Mouse (Mus musculus): ENCODE measurements around the gene Clip3. TPM values are rescaled to one million over a fixed set of nuclear protein-coding genes. Genes with fewer than 3 reads are reported as not detected.

Clip3 gene
- total RNA-seq, 1 experiment from 2014 or later: 26.9 TPM

DNA sequence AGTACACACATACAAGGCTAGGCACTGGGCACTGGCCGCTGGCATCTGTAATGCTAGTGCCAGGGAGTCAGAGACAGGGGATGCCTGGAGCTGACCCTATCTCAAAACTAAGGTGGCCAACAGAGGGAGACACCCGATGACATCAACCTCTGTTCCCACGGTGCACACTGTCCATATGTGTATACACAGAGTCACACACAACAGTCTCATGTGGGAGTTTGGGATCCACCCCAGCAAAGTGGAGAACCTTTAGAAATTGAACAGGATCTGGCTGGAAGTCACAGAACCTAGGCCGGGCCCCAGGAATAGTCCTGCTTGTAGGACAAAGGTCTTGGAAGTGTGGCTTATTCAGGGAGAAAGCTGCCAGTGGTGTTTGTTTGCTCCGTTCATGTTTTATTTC lies 2.8 kb downstream of the Clip3 start:
- no peak for DNase-seq

DNA sequence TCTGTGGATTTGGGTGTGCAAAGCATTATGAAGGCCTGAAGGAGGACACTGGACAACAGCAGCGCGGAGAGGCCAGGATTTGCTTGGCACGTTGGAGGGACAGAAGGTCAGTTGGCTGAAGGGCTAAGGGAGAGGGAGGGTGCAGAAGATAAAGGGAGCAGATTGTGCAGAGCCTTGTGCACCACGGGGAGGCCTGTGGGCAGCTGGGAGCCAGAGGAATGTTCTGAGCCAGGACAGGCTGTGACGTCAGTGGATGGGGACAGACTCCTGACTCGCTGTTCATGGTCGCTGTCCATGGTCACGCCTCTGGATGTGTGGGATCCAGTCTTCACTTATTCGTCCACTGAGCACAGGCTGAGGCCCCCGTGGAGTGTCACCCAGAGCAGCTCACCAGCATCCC lies 3.6 kb downstream of the Clip3 start:
- DNase-seq: peak; percentile 89

DNA sequence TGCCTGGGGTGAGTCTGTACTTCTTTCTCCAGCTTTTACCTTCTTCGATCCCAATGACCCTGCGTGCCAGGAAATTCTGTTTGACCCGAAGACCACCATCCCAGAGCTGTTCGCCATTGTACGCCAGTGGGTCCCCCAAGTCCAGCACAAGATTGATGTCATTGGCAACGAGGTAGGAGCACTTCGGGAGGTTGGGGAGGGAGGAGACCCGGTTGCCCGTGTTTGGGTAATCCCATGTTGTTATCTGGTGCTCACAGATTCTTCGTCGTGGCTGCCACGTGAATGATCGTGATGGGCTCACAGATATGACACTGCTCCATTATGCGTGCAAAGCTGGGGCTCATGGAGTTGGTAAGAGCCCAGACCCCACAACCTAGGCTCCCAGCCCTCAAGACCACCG lies 5.3 kb downstream of the Clip3 start:
- DNase-seq: no peak

DNA sequence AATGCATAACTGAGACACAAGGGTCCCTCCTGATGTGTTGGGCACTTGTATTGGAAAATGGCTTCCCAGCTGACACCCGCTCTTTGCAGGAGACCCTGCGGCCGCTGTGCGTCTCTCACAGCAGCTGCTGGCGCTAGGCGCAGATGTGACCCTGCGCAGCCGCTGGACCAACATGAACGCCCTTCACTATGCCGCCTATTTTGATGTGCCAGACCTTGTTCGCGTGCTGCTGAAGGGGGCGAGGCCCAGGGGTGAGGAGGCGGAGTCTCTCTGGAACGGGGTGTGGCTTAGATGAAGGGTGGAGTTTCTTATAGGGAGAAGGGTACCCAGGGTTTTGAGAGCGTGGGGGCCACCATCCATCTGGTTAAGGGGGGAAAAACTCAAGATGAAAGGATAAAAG lies 5.7 kb downstream of the Clip3 start:
- no peak for DNase-seq

DNA sequence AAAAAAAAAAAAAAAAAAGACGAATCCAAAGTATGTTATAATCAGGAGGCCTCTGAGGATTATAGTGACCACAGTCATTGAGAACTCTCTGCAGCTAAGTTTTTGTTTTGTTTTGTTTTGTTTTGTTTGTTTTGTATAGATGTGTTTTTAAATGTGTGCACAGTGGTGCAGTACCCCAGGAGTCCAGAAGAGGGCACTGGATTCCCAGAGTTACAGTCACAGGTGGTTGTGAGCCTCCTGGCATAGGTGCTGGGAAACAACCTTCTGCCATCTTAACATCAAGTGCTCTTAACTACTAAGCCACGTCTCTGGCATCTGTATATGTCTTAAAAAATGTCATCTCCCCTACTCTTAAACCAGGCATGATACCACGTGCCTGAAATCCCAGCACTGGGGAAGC lies 9.4 kb downstream of the Clip3 start:
- DNase-seq: no peak

DNA sequence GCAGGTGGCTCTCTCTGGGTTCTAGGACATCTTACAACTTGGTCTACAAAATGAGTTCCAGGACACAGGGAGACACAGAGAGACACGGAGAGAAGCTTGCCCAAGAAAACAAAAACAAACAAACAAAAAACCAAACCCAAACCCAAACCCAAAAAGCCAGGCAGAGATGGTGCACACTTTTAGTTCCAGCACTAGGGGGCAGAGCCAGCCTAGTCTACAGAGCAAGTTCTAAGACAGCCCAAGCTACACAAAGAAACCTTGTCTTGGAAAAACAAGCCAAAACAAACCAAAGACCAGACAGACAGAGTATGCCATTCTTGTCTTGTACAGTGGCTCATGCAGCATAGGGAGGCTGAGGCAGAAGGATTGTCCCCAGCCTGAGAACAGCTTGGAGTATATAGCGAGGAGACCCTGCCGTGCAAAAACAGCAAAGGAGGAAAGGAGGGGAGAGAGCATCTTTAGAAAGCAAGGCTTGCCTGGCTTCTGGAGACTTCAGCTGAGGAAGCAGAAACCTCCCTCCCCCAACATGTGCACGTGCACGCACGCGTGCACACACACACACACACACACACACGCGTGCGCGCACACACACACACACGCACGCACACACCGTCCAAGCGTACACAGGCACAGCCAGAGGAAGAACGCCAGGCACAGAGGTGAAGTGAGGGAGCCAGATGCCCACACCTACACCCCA lies 14.7 kb downstream of the Clip3 start:
- DNase-seq: no peak

DNA sequence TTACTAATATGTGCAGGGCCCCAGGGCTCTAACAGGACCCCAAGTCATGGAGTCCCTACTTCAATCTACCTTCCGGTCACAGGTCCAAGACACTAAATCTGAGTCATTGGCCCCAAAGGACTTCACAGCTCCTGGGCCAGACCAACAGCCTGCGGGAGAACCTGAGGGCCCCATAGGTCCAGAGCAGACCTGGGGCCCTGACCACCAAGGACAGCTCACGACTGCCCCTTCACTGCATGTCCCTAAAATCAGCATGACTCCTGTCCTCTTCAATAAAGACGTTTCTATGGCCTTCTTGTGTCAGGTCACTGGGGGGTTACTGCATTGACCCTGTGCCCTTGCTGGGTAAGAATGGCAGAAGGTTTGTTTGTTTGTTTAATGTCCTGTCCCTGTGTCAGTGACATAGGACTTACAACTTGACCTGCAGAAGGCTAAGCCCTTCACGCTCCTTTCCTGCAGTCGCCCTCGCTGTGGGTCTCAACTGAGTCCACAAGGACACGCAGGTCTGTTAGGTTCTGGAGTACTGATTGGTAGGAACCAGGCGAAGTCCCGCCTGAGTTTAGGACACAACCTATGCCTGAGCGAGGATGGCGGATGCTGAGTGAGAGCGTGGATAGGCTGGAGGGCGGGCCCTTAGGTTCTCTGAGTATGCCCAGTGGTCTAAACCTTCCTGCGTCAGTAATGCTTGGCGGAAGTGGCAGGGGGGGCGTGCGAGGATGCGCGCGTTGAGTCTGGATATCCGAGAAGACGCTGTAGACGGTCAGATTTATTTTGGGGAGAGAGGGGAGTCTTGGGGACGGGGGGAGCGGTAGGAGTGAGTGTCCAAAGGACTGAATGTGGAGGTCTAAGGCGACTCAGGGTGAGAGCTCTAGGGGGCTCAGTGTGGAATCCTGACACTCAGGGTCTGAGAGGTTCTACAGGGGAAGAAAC lies 16.8 kb downstream of the Clip3 start, which contains the start of gene Alkbh6:
TSS of gene Alkbh6 (plus strand) at position 642 of the 930 bp plus-strand sequence.
- DNase-seq: peak; percentile 96

DNA sequence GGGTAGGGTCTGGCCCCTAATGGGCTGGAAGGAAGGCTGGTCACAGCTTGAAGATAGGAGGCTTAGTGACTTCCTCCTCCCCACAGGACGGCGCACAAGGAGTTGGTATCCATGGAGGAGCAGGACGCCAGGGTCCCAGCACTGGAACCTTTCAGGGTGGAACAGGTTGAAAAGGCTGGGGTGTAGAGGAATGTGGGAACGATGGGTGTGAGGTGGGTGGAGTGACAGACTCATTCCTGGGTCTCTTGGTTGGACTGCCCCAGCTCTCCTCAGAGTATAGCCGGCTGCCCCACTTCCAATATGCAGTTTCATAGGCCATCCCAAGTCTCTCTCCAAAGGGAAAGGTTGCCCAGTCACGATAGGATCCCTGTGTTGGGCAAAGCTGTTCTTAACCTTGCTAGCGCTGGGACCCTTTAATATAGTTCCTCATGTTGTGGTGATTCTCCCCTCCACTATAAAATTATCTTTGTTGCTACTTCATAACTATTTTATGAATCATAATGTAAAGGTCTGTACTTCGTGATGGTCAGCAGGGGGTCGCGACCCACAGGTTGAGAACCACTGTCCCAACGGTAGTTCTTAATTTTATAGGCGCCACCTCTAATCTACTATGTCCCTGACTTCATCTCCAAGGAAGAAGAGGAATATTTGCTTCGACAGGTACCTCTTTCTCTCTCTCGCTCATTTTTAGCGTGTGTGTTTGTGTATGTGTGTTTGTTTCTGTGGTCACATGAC lies 18.0 kb downstream of the Clip3 start:
- DNase-seq: no peak

DNA sequence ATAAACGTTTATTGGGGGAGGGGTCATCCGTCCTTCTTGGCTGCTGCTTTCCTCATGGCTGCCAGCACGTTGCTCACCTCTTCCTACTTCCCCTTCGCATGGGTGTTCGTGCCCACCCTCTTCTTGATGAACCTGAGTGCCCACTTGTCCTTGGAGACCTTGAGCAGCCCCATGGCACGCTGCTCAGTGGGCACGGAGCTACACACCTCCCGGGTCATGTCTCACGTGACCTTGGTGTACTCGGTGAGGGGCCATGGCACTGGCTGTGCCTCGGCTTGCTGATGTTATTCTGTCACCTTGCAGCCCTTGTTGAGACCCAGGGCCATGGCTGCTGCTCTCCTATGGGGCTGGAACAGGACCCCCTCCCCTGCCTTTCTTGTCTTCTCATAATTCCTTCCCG lies 18.6 kb downstream of the Clip3 start:
- DNase-seq: no peak

DNA sequence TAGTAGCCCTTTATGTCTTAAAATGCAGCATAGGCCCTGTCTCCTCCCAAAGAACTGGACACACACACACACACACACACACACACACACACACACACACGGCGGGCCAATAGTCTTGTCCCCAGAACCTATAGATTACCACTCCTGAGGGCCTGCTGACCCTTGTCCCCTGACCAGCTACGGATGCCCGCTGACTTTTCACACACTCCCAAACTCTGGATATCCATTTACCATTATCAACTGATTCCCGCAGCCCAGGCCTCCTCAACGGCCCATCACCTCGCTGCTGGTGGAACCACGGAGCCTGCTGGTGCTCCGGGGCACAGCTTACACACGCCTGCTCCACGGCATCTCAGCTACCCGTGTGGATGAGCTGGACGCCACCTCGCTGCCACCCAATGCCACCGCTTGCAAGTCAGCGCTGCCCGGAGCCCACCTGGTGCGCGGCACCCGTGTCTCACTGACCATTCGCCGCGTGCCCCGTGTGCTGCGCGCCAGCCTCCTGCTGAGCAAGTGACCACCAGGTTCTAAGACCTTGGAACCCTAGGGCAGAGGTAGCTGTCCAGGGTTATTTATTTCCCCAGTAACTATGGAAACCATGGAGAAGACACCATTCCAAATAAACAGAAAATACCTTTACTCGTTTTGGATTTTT lies 22.3 kb downstream of the Clip3 start:
- DNase-seq: no peak

DNA sequence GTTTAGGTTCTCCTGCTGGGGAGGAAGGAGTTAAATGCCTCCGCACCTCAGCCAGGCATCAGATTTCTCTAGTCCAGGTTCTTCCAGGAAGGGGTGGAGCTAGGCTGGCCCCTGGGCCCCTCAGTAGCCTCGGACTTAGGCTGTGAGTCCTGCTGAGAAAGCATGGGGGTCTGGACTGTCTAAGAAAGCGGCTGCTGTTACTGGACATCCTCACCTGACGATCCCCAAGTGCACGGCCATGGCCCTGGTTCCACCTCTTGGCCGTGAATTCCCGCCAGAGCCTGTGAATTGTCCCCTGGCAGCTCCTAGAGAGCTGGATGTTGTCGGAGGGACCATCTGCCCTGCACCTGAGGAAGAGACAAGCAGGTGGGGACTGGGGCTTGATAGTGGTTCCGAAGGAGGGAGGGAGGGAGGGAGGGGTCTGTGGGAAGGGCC lies 23.2 kb downstream of the Clip3 start, which contains the start of gene Syne4:
TSS of gene Syne4 (plus strand) at position 87 of the 435 bp plus-strand sequence.
- DNase-seq: no peak

DNA sequence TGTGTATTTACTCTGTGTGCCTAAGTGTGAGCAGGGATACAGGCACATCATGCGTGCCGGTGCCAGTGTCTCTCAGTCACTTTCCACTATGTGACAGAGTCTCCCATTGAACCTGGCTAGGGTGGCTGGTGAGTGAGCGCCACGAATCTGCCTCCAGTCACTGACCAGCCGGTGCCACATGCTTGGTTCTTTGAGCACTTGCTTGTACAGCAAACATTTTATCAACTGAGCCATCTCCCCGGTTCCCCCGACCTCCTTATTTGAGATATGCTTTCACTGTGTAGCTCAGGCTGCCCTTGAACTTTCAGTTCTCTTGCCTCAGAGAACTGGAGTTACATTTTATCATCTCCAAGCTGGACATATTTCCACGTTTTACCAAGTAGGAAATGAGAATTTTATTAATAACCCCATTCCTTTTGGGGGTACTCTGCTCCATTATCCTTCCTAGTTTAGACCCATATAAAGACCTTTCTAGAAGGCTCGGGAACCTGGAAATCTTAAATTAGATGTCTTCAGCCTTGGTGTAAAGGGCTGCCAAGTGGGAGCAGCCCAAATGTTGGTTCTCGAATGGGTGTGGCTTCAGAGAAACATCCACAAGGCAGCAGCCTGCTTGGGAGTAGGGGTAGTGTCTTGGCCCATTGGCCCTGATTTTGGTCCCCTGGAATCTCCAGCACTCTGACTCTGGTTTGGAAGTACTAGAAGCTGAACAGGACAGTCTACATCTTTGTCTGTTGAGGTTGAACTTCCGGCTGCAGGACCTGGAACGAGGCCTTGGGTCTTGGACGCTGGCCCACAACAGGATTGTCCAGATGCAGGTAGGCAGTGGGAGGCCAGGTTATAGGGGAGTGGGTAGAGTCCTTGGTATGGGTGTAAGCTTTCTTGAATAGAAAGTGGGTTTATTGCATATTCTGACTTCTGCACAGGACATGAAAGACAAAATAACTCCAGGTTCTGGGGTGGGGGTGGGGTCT lies 24.3 kb downstream of the Clip3 start:
- peak; percentile 38 for DNase-seq

DNA sequence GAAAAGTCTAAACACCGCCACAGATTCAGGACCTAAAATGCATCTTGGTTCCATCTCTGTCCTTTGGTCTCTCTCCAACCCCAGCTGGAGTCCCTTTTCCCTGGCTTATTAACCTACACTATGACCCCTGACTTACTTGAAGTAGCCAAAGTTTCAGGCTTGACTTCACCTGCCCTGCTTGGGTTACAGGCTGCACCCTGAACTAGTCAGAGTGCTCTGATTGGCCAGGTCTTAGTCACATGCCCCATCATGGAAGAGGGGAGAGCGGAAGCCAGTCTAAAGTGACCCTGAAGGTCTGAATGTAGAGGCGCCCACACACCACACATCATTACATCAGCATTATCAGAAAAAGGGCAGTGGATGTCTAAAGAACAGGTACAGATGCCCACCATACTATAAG lies 26.6 kb downstream of the Clip3 start:
- no peak for DNase-seq

DNA sequence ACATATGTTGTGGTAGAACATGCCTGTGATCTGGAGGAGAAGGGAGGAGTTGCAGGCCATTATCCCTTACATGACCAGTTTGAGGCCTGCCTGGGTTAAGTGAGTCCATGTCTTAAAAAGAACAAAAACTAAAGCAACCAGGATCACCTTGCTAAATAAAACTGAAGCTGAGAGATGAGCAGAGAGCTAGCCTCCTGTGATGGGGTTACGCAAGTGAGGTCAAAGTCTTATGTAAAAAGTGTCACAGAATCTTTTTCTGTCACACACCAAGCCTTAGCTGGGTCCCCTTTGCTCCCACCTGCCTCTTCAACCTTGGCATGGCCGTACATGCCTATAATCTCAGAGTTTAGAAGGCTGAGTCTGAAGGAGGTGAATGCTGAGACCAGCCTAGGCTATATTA lies 29.4 kb downstream of the Clip3 start:
- no peak for DNase-seq

DNA sequence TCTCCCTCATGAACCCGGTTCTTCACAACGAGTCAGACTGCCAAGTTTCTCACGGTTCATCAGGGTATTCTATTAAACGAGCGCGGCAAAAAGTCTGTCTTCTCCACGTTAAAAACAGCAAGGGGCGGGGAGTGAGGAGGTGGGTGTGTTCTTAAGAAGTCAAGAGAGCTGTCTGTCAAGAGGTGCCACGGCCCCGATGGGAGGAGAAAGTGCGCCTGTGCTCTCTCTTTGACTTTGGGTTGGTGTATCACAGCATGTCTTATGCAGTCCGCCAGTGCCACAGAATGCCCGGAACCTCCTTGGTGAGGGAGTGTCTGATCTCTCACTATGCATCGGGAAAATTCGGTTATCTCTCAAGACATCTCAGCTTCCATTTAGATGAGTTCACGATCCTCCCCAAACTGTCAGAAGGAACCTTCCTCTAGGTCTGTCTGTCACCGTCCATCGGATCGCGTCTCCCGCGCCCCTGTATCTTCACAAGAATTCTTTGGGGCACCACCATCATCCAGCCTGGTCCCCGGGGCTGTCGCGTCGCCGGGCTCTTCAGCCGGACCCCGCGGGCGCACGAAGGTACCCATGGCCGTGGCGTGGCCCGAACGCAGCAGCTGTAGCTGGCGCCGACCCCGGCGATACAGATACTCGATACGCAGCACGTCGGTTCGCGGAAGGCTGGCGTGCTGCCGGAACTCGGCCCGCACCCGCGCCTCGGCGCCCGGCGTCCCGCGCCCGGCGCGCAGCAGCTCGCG lies 30.2 kb downstream of the Clip3 start, which contains the start of gene E130208F15Rik:
TSS of gene E130208F15Rik (plus strand) at position 202 of the 746 bp plus-strand sequence.
- DNase-seq: peak; percentile 87

DNA sequence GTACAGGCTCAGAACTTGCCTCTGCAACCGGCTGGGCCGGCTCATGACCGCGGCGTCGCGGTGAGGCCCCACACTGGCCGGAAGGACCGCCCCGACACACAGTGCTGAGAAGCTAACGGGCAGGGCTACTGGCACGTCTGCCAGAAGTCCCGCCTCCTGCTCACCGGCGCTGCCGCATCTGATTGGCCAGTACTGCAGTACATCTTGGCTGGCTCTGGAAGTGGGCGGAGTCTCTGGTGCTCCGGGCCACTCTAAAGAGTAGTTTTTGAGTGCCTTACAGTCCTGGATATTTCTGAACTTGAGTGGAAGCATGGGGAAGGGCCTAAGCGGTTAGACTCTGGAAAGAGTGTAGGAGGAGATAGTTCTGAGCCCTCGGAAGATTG lies 30.7 kb downstream of the Clip3 start:
- DNase-seq: peak; percentile 98

DNA sequence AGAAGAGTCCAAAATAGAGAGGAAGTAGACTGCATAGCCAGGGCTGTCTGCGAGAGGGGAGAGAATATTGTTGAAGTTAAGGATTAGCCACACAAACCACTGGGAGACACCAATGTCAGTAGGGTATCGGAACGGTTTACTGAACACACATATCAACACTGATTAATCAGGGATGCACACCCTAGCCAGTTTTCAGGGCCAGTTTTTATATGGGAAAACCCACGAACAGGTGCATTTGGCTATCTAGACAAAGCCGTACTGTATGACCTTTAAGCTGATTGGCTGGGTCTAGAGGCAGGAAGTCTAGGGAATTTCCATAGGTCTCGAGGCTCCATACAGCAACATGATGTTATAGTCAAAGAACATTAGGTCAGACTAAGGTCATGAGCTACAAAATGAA lies 31.3 kb downstream of the Clip3 start:
- DNase-seq: no peak

DNA sequence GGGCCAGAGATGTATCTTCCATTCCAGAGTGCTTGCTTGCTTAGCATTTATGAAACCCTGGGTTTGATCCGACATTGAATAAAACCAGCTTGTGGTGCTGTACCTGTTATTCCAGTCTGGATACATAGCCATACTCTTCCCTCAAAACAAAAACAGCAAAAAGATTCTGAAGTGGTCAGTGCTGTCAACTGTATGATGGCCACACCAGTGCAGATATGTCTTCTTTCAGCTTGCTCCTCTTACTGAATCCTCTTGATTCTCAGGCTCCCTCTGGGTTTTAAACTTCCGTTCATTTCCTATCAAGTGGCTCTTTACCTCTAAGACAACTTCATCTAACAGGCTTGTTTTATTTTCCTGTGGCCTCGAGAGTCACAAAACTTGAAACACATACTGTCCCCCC lies 32.3 kb downstream of the Clip3 start, which contains the start of gene Sdhaf1:
TSS of gene Sdhaf1 (minus strand) at position 101 of the 400 bp plus-strand sequence.
- no peak for DNase-seq

DNA sequence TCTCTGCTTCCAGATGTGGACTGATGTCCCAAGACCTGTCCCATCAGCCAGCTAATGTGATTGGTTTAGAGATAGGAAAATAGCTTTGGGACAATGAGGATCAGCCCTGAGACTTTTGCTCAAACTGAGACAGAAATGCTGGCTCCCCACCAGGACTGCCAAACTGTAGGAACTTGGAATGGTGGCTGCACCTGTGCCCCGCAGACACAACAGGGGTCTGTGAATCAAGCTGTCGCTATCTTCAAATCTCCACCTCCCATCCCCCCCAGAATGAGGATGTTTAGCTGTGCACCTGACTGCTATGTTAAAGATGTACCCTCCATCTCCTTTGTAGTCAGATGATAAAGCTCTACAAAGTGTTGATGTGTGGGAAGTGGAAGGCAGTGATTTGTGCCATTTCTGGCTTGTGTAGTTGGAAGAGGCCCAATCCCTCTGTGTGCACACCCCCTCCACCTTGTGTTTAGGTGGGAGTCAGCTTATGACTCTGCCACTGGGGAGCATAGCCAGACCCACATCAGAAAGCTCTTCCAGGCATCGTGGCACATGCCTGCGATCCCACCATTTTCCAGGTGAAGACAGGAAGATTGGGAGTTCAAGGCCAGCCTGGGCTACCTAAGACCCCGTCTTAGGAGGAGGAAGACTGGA lies 32.9 kb downstream of the Clip3 start:
- no peak for DNase-seq
